Mouse (Mus musculus): ENCODE data around the gene Hmga1b. TPM values are rescaled to one million over a fixed set of nuclear protein-coding genes. Genes with fewer than 3 reads are reported as not detected.
"Not testable (repeated sequence)": the region's sequence is repeated elsewhere in the genome, so short reads cannot be mapped to it uniquely, and the experiment has no call there.

Hmga1b gene
- polyA plus RNA-seq, 1 experiment: 1.4 TPM

DNA sequence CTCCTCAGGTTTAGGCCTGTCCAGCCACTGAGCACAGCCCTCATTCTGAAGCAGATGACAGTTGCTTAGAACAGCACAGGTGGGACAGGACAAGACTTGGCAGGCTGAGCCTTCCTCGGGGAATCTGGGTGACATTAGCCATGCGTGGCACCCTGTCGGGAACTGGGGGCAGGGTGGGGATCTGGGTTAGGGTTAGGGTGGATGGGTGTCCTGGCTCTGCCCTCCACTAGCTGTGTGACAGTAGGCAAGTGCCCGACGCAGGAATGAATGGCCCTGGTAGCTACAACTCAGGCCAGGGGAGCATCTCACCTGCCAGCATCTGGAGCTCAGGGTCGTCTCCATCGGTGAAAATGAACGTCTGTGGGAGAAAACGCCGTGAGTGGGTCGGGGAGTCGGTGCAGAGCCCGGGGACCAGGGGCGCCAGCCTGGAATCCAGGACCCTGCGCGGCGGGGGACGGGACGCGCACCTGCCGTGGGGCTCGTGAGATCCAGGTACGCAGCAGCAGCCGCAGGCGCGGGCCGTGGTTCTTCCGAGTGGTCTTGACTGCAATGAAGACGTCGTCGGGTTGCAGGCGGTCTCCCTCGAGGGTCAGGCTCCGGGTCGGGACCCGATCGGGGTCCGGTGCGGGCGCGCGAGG, 21.0 kb downstream of the Hmga1b start:
- Histone ChIP-seq H3K4me3 (ENCODE audit: insufficient read depth, low read length) (peak overlapping the region; percentile 78), H3K4me1 (ENCODE audit: control insufficient read depth, insufficient read depth, low read length) (peaks cover 3% of the 10 kb centered on the region; the same call in 1 of the 2 replicates), H3K27ac (ENCODE audit: insufficient read depth, low read length) (peak overlapping the region; percentile 91)
- no peak for TF ChIP-seq POLR2A (IDR thresholded peaks at IDR 0.05; ENCODE audit: extremely low read depth, insufficient read depth, low read length)
- no peak for TF ChIP-seq CTCF (IDR thresholded peaks at IDR 0.05; ENCODE audit: extremely low read depth, insufficient read depth, low read length)

DNA sequence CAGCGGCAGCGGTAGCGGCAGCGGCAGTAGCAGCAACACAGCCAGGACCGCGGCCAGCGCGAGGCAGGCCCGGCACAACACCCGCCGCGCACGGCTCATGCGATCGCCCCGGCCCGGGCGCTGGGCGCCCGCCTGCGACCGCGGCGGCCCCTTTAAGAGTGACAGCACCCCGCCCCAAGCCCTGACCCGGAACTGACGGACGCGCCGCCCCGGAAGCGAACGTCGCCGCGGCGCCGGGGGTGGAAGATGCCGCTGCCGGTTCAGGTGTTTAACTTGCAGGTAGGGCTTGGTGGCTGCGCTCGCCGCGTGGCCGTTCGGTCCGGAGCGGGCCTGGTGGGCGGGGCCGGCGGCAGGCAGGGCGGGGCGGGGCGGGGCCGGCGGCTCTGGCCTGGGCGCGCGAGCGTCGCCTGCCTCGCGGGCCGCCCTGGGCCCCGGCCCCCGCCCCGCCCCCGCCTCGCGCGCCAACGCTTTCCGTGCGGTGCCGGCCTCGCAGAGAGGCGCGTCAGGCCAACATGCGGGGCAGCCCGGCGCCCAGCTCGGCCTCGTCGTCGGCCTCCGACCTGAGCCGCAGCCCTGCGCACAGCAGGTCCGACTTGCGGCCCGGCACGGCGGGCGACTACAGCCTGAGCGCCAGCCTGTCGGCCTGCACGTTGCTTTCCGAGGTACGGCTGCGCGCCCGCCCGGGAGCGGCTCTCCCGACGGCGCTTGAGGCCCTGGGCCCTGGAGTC, 21.6 kb downstream of the Hmga1b start, which contains the start of the genes Rfng and Gps1:
Gene Rfng, minus strand, starts transcription at position 144 of the 728 bp plus-strand sequence.
Gene Gps1, plus strand, starts transcription at position 209 of the 728 bp plus-strand sequence.
- H3K4me1 ChIP-seq (ENCODE audit: control insufficient read depth, insufficient read depth, low read length): peaks cover 3% of the 10 kb centered on the region; the same call in 1 of the 2 replicates
- TF ChIP-seq CTCF (IDR thresholded peaks at IDR 0.05; ENCODE audit: extremely low read depth, insufficient read depth, low read length): no peak
- peak; percentile 34; the same call in 1 of the 2 replicates for TF ChIP-seq POLR2A (IDR thresholded peaks at IDR 0.05; ENCODE audit: extremely low read depth, insufficient read depth, low read length)
- peak within 1 kb of the TSS; percentile 91 for H3K27ac ChIP-seq (ENCODE audit: insufficient read depth, low read length)
- peak within 1 kb of the TSS; percentile 78 for H3K4me3 ChIP-seq (ENCODE audit: insufficient read depth, low read length)

DNA sequence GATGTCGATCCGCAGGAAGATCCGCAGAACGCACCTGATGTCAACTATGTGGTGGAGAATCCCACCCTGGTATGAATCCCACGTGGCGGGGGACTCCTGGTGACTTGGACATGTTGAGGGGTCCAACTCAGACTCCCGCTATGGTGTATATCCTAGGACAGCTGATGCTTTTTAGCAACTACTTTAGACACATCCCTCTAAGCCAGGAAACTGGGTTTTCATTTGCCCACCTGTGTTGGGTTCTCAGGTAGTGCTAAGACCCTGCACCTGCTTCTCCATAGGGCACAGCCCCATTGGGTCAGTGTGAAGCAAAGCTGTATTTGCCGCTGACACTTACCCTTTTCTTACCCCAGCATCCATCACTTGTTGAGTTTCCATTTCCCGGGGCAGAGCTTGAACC, 22.6 kb downstream of the Hmga1b start:
- no peak for TF ChIP-seq POLR2A (IDR thresholded peaks at IDR 0.05; ENCODE audit: extremely low read depth, insufficient read depth, low read length)
- TF ChIP-seq CTCF (IDR thresholded peaks at IDR 0.05; ENCODE audit: extremely low read depth, insufficient read depth, low read length): no peak
- Histone ChIP-seq H3K4me3 (ENCODE audit: insufficient read depth, low read length) (peak overlapping the region; percentile 78), H3K4me1 (ENCODE audit: control insufficient read depth, insufficient read depth, low read length) (peaks cover 3% of the 10 kb centered on the region; the same call in 1 of the 2 replicates), H3K27ac (ENCODE audit: insufficient read depth, low read length) (no peak overlapping the region)

DNA sequence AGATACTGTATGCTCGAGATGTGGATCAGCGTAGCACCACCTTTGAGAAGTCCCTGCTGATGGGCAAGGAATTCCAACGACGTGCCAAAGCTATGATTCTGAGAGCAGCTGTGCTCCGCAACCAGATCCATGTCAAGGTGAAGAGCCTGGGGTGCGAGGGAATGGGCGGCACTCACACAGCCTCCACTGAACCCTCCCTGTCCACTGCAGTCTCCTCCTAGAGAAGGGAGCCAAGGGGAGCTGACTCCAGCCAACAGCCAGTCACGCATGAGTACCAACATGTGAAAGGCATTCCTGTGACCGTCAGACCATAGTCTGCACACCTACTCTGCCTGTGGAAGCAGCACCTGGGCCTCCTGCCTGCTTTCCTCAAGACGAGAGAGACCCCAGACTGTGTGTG, 25.9 kb downstream of the Hmga1b start:
- H3K4me3 ChIP-seq (ENCODE audit: insufficient read depth, low read length); H3K27ac ChIP-seq (ENCODE audit: insufficient read depth, low read length); H3K4me1 ChIP-seq (ENCODE audit: control insufficient read depth, insufficient read depth, low read length): not testable (repeated sequence)

GRCm38 (mm10) chr11:120789355-120789754, 26.8 kb downstream of the Hmga1b start:
- Histone ChIP-seq H3K27ac (ENCODE audit: insufficient read depth, low read length) (no peak overlapping the region), H3K4me1 (ENCODE audit: control insufficient read depth, insufficient read depth, low read length) (peaks cover 3% of the 10 kb centered on the region; the same call in 1 of the 2 replicates), H3K4me3 (ENCODE audit: insufficient read depth, low read length) (no peak overlapping the region)
- TF ChIP-seq POLR2A (IDR thresholded peaks at IDR 0.05; ENCODE audit: extremely low read depth, insufficient read depth, low read length): no peak
- TF ChIP-seq CTCF (IDR thresholded peaks at IDR 0.05; ENCODE audit: extremely low read depth, insufficient read depth, low read length): no peak

- Histone ChIP-seq H3K27ac (ENCODE audit: insufficient read depth, low read length) (no peak overlapping the region), H3K4me1 (ENCODE audit: control insufficient read depth, insufficient read depth, low read length) (peaks cover 3% of the 10 kb centered on the region; the same call in 1 of the 2 replicates), H3K4me3 (ENCODE audit: insufficient read depth, low read length) (no peak overlapping the region)
- no peak for TF ChIP-seq POLR2A (IDR thresholded peaks at IDR 0.05; ENCODE audit: extremely low read depth, insufficient read depth, low read length)
- TF ChIP-seq CTCF (IDR thresholded peaks at IDR 0.05; ENCODE audit: extremely low read depth, insufficient read depth, low read length): no peak
These were observed 27.2 kb downstream of the Hmga1b start for GRCm38 (mm10) chr11:120789810-120790209.

DNA sequence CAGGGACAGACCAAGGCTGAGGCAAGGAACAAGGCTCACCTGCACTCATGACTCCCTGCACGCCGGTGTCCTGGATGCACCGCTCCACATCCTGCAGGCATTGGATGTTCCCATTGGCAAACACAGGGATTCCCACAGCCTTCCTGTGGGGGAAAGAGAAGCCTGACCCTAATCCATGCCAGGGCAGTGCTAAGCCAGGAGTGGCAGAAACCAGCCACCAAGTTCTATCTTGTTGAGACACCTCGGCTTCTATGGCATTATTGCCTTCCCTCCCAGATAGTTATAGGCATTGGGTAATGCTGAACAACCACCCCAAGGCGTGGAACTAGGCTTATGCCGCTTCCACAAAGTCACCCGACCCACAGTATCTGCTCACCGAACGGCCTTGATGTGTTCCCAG, 30.1 kb downstream of the Hmga1b start:
- Histone ChIP-seq H3K27ac (ENCODE audit: insufficient read depth, low read length) (no peak overlapping the region), H3K4me3 (ENCODE audit: insufficient read depth, low read length) (no peak overlapping the region), H3K4me1 (ENCODE audit: control insufficient read depth, insufficient read depth, low read length) (peaks cover 2% of the 10 kb centered on the region; the same call in 1 of the 2 replicates)
- TF ChIP-seq CTCF (IDR thresholded peaks at IDR 0.05; ENCODE audit: extremely low read depth, insufficient read depth, low read length) (no peak), POLR2A (IDR thresholded peaks at IDR 0.05; ENCODE audit: extremely low read depth, insufficient read depth, low read length) (no peak)

DNA sequence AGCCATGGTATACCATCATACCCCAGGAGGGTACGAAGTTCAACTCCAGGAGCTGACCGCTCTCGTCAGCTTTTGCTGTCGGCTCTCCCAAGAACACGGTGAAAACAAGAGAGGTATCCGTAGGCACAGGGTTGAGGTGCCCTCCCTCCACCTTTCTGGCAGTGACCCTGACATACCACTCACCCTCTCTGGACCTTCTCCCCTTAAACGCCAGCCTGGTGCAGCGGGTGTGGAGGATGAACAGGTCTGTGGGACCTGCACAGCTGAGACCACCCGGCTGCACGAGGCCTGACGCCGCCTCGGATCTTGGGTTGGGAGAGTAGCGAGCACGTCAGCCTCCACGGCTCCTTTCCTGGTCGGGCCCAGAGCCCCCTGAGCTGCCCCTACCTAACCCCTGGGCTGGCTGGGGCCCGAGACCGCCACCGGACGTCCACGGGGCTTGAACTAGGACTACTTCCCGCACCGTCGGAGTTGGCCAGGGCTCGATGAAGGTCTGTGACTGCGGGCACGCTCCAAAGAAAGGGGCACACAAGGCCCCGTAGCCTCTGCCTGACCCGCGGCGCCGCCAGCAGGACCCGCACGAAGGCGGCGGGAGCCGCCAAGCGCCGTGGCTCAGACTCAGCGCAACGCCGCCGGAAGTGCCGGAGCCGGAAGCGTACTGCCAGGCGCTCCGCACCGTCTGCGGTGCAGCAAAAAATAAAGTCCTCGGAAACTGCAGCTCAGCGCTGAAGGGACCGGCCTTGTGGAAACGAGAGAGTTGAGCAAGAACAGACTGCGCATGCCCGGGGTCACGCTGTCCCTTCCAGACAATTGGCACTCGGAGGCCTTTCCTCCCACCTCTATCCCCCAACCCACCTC, 33.4 kb downstream of the Hmga1b start, which contains the start of gene Dus1l:
Gene Dus1l, minus strand, starts transcription at position 648 of the 858 bp plus-strand sequence.
- H3K27ac ChIP-seq (ENCODE audit: insufficient read depth, low read length): 0 out of 2 replicates have a peak within 1 kb of the TSS, but pooled peaks have one; percentile 11
- TF ChIP-seq POLR2A (IDR thresholded peaks at IDR 0.05; ENCODE audit: extremely low read depth, insufficient read depth, low read length) (peak; percentile 67), CTCF (IDR thresholded peaks at IDR 0.05; ENCODE audit: extremely low read depth, insufficient read depth, low read length) (no peak)
- H3K4me1 ChIP-seq (ENCODE audit: control insufficient read depth, insufficient read depth, low read length): peaks cover 2% of the 10 kb centered on the region; the same call in 1 of the 2 replicates
- peak within 1 kb of the TSS; percentile 93 for H3K4me3 ChIP-seq (ENCODE audit: insufficient read depth, low read length)

- H3K27ac ChIP-seq (ENCODE audit: insufficient read depth, low read length): 0 out of 2 replicates have a peak overlapping the region, but pooled peaks have one; percentile 11
- H3K4me1 ChIP-seq (ENCODE audit: control insufficient read depth, insufficient read depth, low read length): peaks cover 2% of the 10 kb centered on the region; the same call in 1 of the 2 replicates
- H3K4me3 ChIP-seq (ENCODE audit: insufficient read depth, low read length): peak overlapping the region; percentile 93; the same call in 1 of the 2 replicates
- TF ChIP-seq CTCF (IDR thresholded peaks at IDR 0.05; ENCODE audit: extremely low read depth, insufficient read depth, low read length) (no peak), POLR2A (IDR thresholded peaks at IDR 0.05; ENCODE audit: extremely low read depth, insufficient read depth, low read length) (no peak)
These were observed 34.0 kb downstream of the Hmga1b start for GRCm38 (mm10) chr11:120796614-120796946.

Data from cortical plate, adult 2 months (tissue).